Mouse (Mus musculus) heart, adult 9 months (tissue): ENCODE data around the gene Zfp217.

Source experiments
- DNase-seq, 2 experiments: peaks; one replicate each; pipeline ENCODE4 v3.0.0; 2022; ENCODE audit warnings: low spot score in 2 of 2

Zfp217 gene

DNA sequence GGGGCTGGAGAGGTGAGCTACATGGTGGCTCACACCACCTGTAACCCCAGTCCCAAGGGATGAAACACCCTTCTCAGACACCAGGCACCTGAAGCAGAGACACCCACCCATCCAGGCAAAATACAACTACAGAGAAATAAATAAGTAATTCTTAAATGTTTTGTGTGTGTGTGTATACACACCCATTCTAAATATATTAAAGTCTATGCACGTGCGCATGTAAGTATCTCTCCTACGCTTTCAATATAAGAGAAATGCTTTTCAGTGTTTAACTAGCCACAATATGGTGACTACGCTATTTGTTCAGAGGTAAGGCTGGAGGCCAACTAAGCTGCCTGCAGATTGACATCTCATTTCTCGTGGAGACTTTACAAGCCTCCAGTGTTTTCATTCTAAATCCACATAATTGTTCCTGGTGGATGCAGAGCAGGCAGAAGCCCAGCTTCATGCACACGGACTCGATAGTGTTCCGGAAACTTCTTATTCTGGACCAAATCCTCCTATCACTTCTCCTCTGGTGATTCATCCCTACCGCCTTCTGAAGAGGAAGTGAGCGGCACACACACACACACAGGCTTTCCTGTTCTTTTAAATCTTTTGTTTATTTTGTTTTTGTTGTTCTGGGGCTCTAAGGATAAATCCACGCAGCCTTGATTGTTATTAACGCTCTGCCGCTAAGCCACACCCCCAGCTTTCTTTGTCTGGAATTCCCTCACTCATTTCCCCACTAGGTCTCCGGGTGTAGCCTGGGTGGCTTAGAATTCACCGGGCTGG is 12.1 kb upstream of the Zfp217 start:
- DNase-seq = no peak

- no peak for DNase-seq
Measured at GRCm38 (mm10) chr2:170158987-170159386, 11.1 kb upstream of the Zfp217 start.

- DNase-seq = no peak
Measured at GRCm38 (mm10) chr2:170158251-170158650, 10.3 kb upstream of the Zfp217 start.

DNA sequence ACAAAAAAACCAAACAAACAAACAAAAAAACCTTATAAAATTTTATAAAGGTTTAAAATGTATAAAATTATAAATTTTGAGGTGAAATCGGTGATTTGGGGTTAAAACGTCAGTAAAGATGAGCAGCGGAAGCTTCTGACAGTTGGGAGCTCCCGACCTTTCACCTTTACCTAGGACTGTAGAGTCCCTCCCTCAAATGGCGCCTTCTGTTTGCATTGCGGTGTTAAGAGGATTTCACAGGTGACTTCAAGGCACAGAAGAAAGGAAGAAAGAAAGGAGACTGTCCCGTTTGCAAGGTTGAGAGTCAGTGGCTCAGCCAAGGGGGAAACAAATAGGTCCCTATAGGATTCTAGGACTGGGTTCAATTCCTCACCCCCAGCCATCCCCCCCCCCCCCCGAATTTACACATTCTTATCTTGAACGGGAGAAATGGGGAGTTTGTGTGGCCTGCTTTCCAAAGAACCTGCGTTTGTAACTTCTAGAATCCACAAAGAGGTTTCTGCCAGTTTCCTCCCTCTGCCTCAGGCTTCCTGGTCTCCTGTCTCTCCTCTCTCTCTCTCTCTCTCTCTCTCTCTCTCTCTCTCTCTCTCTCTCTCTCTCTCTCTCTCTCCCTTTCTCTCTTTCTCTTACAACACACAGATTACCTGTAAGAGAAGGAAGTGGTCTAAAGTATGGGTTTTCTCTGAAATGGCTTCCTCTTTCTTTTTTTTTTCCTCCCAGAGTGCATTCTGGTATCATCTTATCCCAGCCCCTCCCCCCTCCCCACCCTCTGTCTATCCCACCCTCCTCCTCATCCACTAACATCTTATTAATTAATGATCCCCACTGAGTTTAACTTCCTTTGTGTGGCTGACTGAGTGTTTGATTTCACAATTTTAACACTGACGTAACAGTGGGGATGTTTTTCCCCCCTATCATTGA is 9.6 kb upstream of the Zfp217 start:
- DNase-seq = no peak

- peak; percentile 83 to 84 for DNase-seq
Measured at GRCm38 (mm10) chr2:170155089-170155740, 7.3 kb upstream of the Zfp217 start.

DNA sequence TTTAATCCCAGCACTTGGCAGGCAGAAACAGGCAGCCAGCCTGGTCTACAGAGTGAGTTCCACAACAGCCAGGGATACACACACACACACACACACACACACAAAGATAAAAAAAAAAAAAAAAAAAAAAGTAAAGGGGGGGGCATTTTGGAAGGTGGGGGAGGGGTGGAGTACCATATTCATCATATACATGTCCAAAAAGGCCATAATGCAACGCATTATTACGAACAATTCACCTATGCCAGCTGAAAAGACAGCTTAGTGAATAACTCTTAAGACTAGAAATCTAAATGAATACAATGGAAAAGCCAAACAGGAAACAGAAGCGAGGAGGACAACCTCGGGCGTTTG is 6.8 kb upstream of the Zfp217 start:
- DNase-seq = no peak

GRCm38 (mm10) chr2:170154301-170154721 is 6.4 kb upstream of the Zfp217 start:
- DNase-seq = no peak

- peak in 1 of 2 experiments; percentile 79 for DNase-seq
Measured at GRCm38 (mm10) chr2:170153421-170154271, 5.7 kb upstream of the Zfp217 start.

GRCm38 (mm10) chr2:170152856-170153255 is 5.0 kb upstream of the Zfp217 start:
- DNase-seq = peak in 1 of 2 experiments; percentile 34

- peak in 1 of 2 experiments; percentile 46 for DNase-seq
Measured at GRCm38 (mm10) chr2:170152036-170152686, 4.3 kb upstream of the Zfp217 start.

DNA sequence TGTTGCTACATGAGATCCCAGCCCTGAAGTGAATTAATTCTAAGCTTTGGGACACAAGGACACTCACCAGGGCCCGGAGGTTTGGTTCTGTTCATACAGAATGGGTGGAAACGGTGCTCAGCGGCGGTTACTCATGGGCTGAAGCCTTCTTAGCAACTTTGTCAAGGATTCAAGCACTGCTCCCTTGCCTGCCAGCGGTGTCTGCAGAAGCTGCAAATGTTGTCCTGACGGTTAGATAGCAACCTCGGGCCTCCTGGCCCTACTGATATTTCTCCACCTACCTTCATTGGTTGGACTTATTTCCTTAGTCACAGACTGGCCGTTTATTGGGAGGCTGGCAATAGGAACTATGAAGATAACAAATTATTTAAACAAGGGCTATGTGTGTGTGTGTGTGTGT is 3.6 kb upstream of the Zfp217 start:
- no peak for DNase-seq

- no peak for DNase-seq
Measured at GRCm38 (mm10) chr2:170148828-170149227, 925 bp upstream of the Zfp217 start.

GRCm38 (mm10) chr2:170147170-170147569 is 733 bp downstream of the Zfp217 start:
- DNase-seq = no peak

- DNase-seq = no peak
Measured at GRCm38 (mm10) chr2:170144343-170144742, 3.6 kb downstream of the Zfp217 start.

DNA sequence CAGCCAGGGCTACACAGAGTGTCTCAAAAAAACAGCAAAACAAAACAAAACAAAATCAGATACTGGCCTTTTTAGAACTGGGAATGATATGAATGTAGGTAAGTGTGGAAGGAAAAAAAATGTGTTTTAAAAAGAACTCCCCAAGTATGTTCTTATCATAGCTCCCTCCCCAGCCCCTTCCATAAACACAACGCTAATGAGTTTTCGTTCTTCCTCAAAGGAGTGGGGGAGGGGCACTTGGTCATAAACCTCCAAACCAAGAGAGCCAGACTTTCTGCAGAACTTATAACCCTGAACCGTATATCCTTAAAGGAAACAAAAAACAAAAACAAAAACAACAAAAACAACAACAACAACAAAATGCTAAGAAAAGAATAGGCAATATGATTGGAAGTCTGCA is 4.0 kb downstream of the Zfp217 start:
- no peak for DNase-seq

DNA sequence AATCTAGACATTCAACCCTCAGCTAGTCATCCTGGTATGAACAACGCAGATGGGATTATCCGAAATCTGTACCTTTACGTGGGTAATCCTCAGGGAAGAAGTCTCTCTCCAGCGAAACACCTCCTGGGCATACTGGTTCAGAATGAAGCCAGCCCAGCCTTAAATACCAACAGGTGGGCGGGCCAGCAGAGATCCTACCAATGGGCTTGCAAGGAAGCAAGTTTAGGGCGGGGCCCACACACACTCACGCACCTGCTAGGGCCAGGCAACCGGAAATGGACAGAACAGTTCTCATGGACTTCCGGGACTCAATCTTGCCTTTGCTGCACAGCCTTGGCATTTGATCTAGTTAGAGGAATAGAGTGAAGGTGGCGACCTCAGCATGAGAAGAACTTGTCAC is 5.4 kb downstream of the Zfp217 start:
- DNase-seq = no peak

- no peak for DNase-seq
Measured at GRCm38 (mm10) chr2:170141481-170141880, 6.4 kb downstream of the Zfp217 start.

GRCm38 (mm10) chr2:170139411-170140046 is 8.4 kb downstream of the Zfp217 start:
- DNase-seq = no peak

- no peak for DNase-seq
Measured at GRCm38 (mm10) chr2:170136928-170137327, 11.0 kb downstream of the Zfp217 start.

- DNase-seq = no peak
Measured at GRCm38 (mm10) chr2:170135820-170136219, 12.1 kb downstream of the Zfp217 start.
